Mouse (Mus musculus): Measurements from ENCODE around the gene Aldh1a2.
A peak's percentile ranks its signal among the peaks of the same experiment; 100 is the strongest.

Aldh1a2 gene

DNA sequence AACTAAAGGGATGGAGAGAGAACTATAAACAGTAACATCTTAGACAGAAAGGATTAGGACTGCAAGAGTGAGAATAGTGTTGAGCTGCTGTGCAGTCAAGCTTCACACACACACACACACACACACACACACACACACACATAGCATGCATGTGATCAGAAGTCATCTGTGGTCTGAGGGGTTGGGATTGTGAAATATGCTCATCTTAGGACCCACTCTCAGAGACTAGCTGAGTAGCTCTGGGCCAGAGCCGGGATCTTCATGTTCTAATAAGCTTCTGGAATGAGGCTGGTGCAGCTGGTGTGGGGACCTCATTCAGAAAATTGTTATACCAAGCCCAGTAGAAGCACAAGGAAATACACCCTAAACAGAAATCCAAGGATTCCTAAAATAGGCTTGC is 75.1 kb downstream of the Aldh1a2 start:
- no peak for DNase-seq

DNA sequence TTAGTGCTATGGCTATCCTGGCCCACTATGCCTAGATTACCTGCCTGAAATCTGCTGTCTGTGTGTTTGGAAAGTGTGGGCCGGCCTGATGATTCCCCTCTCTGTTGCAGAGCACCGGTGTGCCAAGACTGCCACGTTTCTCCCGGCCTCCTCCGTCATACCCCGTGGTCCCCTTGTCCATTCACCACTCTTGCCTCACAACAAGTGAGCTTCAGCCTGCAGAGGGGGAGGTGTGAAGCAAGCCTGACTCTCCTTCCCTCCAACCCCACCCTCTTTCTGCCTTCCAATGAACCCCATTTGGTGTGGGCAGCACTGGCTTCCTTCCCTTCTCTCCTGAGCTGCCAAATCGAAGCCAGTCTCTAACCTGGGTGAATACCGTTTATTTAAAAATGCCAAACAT is 79.9 kb downstream of the Aldh1a2 start:
- no peak for DNase-seq

GRCm38 (mm10) chr9:71303594-71303993 is 88.0 kb downstream of the Aldh1a2 start:
- DNase-seq = no peak

DNA sequence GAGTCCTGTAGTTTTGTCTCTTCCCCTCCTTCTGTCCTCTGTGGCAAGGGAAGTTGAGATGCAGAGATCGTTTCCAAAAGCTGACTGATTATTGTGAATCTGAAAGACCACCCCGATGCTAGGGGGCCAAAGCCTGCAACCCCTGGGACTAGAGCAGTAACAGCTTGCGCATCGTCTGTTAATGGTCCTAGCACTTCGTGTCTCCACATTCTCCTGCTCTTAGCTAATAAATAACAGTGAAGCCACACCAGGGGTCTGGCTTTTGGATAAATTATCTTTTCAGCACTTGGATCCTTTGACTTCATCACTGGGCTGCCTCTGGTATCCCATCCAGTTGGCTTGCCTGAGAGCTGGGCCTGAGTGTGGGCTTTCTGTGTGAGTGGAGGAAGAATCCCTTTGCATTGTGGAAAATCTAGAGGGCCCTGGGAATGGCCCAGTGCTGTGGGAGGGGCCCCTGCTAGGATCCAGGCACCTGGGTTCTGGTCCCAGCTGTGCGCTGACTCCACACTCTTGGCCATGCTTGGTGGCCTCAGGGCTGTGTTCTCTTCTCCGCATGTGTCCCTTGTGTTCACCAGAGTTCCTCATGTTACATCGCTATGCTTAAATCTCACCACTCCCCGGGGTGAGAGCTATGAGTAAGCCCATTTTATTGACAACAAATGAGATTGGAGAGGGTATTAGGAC is 91.7 kb downstream of the Aldh1a2 start:
- DNase-seq = no peak

GRCm38 (mm10) chr9:71315960-71316359 is 100.4 kb downstream of the Aldh1a2 start:
- DNase-seq = no peak

GRCm38 (mm10) chr9:71317096-71317920 is 101.7 kb downstream of the Aldh1a2 start:
- DNase-seq = peak; percentile 75

DNA sequence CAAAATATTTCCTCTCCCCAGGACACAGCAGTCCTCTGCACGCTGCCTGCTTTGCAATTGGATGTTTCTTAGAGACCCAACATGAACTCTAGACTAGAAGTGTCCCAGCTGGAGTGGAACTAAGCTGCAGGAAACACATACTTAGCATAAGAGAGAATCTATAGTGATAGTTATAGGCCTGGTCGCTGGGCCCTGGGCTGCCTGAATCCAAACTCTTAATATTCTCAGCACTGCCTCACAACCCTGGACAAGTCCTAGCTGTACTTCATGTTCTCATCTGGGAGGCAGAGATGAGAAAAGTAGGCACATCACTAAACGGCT is 102.3 kb downstream of the Aldh1a2 start:
- DNase-seq = no peak

DNA sequence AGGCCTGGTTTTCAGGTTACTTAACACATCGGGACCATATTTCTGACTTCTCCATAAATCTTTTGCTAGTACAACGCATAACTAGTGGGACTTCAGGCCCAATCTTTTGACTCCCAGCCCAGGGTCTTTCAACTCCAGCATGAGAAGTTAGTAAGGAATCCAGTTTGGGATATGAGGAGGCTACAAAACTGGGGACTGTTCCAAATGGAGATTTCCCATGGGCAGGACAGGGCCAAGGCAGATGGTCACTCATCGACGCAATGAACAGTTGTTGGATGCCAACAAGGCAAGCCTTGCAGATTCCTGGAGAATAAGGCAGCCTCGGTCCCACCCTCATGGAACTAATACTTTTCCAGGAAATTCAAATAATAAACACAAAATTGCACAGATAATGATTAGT is 104.2 kb downstream of the Aldh1a2 start:
- DNase-seq = no peak

DNA sequence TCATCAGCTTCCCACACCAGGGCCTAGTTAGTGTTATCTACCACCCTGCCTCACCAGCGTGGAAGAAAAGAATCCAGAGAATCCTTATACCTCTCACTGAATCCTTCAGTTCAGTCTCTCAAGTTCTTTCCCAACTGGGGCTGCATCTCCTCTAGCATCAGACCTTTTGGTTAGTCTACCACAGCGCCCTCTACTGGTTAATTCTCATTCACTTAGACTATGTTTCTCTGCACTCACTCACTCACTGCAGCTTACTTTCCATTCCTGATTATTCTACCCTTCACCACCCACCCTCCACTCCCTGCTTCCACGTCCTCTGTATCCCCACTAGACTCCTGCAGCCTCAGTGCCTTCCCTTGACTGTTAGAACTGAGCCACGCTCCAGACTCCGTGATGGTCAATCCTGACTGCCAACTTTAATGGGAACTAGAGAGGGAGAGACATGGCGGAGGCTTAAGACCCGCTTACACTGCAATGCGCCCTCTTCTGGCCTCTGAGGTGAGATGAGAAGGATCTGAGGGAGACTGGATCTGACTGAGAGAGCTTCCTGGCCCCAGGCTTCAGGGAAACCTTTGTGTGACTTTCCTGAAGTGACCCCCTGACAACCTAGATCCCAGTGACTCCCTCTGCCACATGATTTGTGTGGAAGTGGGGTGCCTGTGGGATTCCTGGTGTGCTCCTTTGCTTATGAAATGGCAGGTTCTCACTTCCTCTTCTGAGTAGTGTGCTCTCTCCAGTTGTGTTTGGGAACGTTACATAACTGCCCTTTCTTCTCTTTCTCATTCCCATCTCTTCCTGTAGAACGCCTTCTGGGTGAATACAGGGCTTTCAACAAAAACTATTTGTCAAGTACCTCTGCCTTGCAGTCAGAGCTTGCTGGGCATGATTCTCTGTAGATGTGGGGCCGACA is 104.9 kb downstream of the Aldh1a2 start:
- DNase-seq = peak; percentile 15

DNA sequence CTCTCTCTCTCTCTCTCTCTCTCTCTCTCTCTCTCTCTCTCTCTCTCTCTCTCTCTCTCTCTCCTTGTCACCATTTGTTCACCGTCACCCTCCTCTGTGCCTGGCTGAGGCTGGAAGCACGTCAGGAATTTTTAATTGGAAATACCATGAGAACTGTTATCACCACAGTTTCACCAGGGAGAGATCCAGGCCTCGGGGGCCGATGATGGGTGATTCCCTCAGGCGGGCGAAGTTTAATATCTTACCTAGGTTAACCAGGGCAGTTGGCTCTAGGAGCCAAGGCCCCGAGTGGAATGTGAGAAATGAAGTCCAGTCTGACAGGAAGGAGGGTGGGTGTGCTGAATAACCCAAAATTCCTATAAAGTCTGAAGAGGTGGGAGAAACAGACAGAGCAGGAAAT is 105.8 kb downstream of the Aldh1a2 start:
- DNase-seq = peak; percentile 63

GRCm38 (mm10) chr9:71321871-71322270 is 106.3 kb downstream of the Aldh1a2 start:
- peak; percentile 18 for DNase-seq

DNA sequence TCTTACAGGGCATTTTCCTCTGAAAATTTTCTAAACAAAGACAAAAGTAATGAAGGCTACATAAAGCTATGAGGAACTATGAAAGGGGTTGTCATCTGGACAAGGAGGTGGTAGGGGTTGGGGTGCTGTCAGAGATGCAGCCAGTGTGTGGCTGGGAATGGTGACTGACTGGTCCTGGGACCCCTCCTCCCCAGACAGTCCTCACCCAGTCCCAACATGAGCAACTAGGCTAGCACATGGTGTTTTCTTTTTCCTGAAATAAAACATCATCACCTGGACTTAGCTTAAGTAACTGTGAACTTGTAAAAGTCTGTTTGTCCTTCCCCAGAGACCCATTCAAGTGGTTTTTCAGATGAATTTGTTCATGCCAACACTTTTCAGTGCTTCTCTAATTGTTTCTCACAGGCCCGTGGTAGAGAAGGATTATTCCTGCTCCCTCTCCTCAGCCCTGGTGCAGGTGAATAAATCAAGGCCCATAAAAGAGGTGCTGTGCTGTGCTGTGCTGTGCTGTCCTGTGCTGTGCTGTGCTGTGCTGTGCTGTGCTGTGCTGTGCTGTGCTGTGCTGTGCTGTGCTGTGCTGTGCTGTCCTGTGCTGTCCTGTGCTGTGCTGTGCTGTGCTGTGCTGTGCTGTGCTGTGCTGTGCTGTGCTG is 107.8 kb downstream of the Aldh1a2 start:
- no peak for DNase-seq

DNA sequence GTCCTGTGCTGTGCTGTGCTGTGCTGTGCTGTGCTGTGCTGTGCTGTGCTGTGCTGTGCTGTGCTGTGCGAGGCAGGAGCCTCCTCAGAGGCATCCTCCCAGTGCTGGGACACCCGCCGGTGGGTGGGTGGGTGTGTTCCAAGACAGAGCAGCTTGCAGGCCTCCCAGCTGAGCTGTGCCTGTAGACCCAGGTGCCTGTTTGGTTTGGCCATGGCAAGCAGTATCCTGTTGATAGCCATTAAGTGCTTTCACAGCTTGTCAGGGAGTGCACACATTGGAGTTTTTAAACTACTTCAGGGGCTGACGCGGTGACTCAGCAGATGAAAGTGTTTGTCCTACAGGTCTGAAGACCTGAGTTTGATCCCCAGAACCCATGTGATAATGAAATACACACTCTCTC is 108.5 kb downstream of the Aldh1a2 start:
- no peak for DNase-seq

GRCm38 (mm10) chr9:71326261-71326660 is 110.7 kb downstream of the Aldh1a2 start:
- no peak for DNase-seq

GRCm38 (mm10) chr9:71331661-71332060 is 116.1 kb downstream of the Aldh1a2 start:
- DNase-seq = no peak

GRCm38 (mm10) chr9:71336674-71337073 is 121.1 kb downstream of the Aldh1a2 start:
- no peak for DNase-seq

- no peak for DNase-seq
Observed at GRCm38 (mm10) chr9:71337425-71337824, 121.8 kb downstream of the Aldh1a2 start.

DNA sequence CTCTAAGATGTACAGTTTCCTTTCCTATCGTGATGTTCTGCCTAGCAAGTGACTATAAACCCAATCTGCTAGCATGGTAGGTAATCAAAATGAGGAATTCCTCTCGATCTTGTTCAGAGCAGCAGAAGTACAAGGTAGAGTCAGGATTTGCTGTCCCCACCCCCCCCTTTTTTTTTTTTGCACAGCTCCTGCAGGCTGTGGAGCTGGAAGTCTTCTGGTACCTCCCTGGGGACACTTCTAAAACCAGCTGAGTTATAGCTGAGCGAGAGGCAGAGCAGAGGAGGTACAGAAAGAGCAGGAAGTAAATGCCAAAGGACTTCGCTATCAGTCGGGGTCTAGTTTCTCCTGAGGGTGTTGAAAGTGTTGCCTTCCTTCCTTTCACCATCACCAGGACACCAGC is 124.5 kb downstream of the Aldh1a2 start:
- DNase-seq = no peak

Measured in kidney, adult 18-20 months (tissue).